In the genomic region with DNA sequence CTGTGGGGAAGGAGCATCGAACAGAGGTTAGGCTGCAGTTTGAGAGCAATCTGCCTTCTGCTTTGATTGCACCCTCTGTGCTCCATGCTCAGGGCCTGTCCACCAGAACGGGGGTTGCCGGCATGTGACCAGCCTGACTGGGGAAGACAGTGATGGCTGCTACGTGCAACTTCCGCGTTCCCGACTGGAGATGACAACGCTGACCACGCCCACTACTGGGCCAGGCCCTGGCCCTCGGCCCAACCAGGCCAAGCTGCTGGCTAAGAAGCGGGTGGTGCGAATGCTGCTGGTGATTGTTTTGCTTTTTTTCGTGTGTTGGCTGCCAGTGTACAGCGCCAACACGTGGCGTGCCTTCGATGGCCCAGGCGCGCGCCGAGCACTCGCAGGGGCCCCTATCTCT, we compare ENCODE assay signal across 21 mouse cellular contexts. TPM values are rescaled to one million over a fixed set of nuclear protein-coding genes. Genes with fewer than 3 reads are reported as not detected.
A peak's percentile ranks its signal among the peaks of the same experiment; 100 is the strongest.
DNase-seq lines count a peak whose midpoint lies in the region; ATAC-seq lines count a peak whose summit lies in the region.
"Had no signal": no experiment of that assay in that cellular context is flagged by ENCODE, and none has a peak within 500 bp of the region (broad histone marks: within the 10 kb centered on the region; RNA-seq: fewer than 3 reads in every experiment).

No protein-coding gene starts in this region.

- ATAC-seq in forebrain, embryonic 11.5 days (replicated peaks; ENCODE audit: low FRiP score), result 0 out of 2 replicates have a peak, but pooled peaks have one; percentile 49
- ATAC-seq in forebrain, embryonic 13.5 days, result no peak
- peak; percentile 50; the same call in 1 of the 2 replicates for ATAC-seq in hindbrain, embryonic 13.5 days (ENCODE audit: low FRiP score)
- ATAC-seq in hindbrain, embryonic 14.5 days (ENCODE audit: low FRiP score), result no peak; the same call in 1 of the 2 replicates
- ATAC-seq: inflammation-experienced regulatory T-cells, adult 6 months had no signal

- H3K4me3 ChIP-seq in forebrain, embryonic 11.5 days (ENCODE audit: low read depth, low read length), result no peak overlapping the region
- H3K4me3 ChIP-seq in forebrain, embryonic 13.5 days, result no peak overlapping the region
- no peak overlapping the region for H3K4me3 ChIP-seq in hindbrain, embryonic 13.5 days
- H3K4me3 ChIP-seq in hindbrain, embryonic 14.5 days (replicated peaks; ENCODE audit: low read length), result no peak overlapping the region
- H3K4me3 ChIP-seq: forebrain, embryonic 12.5 days; heart, embryonic 10.5 days; lung, embryonic 15.5 days had no signal

- no peak overlapping the region for H3K4me2 ChIP-seq in forebrain, embryonic 11.5 days (ENCODE audit: low read depth, low read length, severe bottlenecking)
- H3K4me2 ChIP-seq in forebrain, embryonic 13.5 days, result no peak overlapping the region
- no peak overlapping the region for H3K4me2 ChIP-seq in hindbrain, embryonic 13.5 days
- H3K4me2 ChIP-seq in hindbrain, embryonic 14.5 days (replicated peaks), result no peak overlapping the region
- H3K4me2 ChIP-seq: forebrain, embryonic 12.5 days; lung, embryonic 15.5 days had no signal

- no peaks in the 10 kb centered on the region for H3K27me3 ChIP-seq in forebrain, embryonic 11.5 days (ENCODE audit: control insufficient read depth, insufficient read depth, low read length)
- no peaks in the 10 kb centered on the region for H3K27me3 ChIP-seq in forebrain, embryonic 13.5 days
- H3K27me3 ChIP-seq in hindbrain, embryonic 13.5 days, result no peaks in the 10 kb centered on the region
- H3K27me3 ChIP-seq in hindbrain, embryonic 14.5 days (ENCODE audit: control insufficient read depth, insufficient read depth, low read length), result no peaks in the 10 kb centered on the region
- H3K27me3 ChIP-seq: forebrain, embryonic 12.5 days; lung, embryonic 15.5 days had no signal

- H3K36me3 ChIP-seq in forebrain, embryonic 11.5 days (ENCODE audit: control insufficient read depth, insufficient read depth, low read length), result no peaks in the 10 kb centered on the region
- H3K36me3 ChIP-seq in forebrain, embryonic 13.5 days (ENCODE audit: poor library complexity, severe bottlenecking), result no peaks in the 10 kb centered on the region
- H3K36me3 ChIP-seq in hindbrain, embryonic 13.5 days, result no peaks in the 10 kb centered on the region
- H3K36me3 ChIP-seq in hindbrain, embryonic 14.5 days (replicated peaks; ENCODE audit: control insufficient read depth, insufficient read depth), result no peaks in the 10 kb centered on the region
- H3K36me3 ChIP-seq: forebrain, embryonic 12.5 days; heart, embryonic 10.5 days; lung, embryonic 15.5 days had no signal

- DNase-seq in forebrain, embryonic 11.5 days (ENCODE audit: low spot score), result no peak
- no peak for DNase-seq in hindbrain, embryonic 14.5 days (ENCODE audit: low spot score)
- peak; percentile 3 for DNase-seq in lung, postnatal 36 days
- DNase-seq in lung, postnatal 25 days (ENCODE audit: low spot score), result no peak
- DNase-seq in urinary bladder, postnatal 4 days (ENCODE audit: low spot score in 2 of 2), result no peak
- no peak for DNase-seq in embryo, embryonic 10 days (ENCODE audit: low spot score)
- DNase-seq: cerebellum, adult 18-20 months; cerebellum, postnatal 25 days; kidney, adult 2 months; kidney, postnatal 10 days; right cerebral cortex, postnatal 14 days; spleen, adult 18-20 months had no signal

- no peak overlapping the region for H3K27ac ChIP-seq in forebrain, embryonic 11.5 days (ENCODE audit: low read depth, low read length)
- H3K27ac ChIP-seq in forebrain, embryonic 13.5 days, result no peak overlapping the region
- no peak overlapping the region for H3K27ac ChIP-seq in hindbrain, embryonic 13.5 days
- H3K27ac ChIP-seq in hindbrain, embryonic 14.5 days, result no peak overlapping the region
- H3K27ac ChIP-seq: forebrain, embryonic 12.5 days; heart, embryonic 10.5 days; lung, embryonic 15.5 days had no signal

- no peak overlapping the region for H3K9ac ChIP-seq in forebrain, embryonic 11.5 days (ENCODE audit: low read length)
- H3K9ac ChIP-seq in forebrain, embryonic 13.5 days, result no peak overlapping the region
- H3K9ac ChIP-seq in hindbrain, embryonic 13.5 days, result no peak overlapping the region
- no peak overlapping the region for H3K9ac ChIP-seq in hindbrain, embryonic 14.5 days
- H3K9ac ChIP-seq: forebrain, embryonic 12.5 days; lung, embryonic 15.5 days had no signal

- no peaks in the 10 kb centered on the region for H3K4me1 ChIP-seq in forebrain, embryonic 11.5 days (replicated peaks; ENCODE audit: control insufficient read depth, insufficient read depth, low read length)
- H3K4me1 ChIP-seq in forebrain, embryonic 13.5 days, result no peaks in the 10 kb centered on the region
- no peaks in the 10 kb centered on the region for H3K4me1 ChIP-seq in hindbrain, embryonic 13.5 days (replicated peaks)
- no peaks in the 10 kb centered on the region for H3K4me1 ChIP-seq in hindbrain, embryonic 14.5 days (replicated peaks; ENCODE audit: control insufficient read depth, insufficient read depth, low read length)
- H3K4me1 ChIP-seq: forebrain, embryonic 12.5 days; lung, embryonic 15.5 days had no signal

- H3K9me3 ChIP-seq in forebrain, embryonic 11.5 days (ENCODE audit: control insufficient read depth, low read length), result no peaks in the 10 kb centered on the region
- no peaks in the 10 kb centered on the region for H3K9me3 ChIP-seq in forebrain, embryonic 13.5 days (replicated peaks)
- no peaks in the 10 kb centered on the region for H3K9me3 ChIP-seq in hindbrain, embryonic 13.5 days
- H3K9me3 ChIP-seq in hindbrain, embryonic 14.5 days (ENCODE audit: control insufficient read depth, low read length), result no peaks in the 10 kb centered on the region
- H3K9me3 ChIP-seq: forebrain, embryonic 12.5 days; heart, embryonic 10.5 days; lung, embryonic 15.5 days had no signal

- WGBS in forebrain, embryonic 11.5 days, result 91% methylated on average over 22 of the region's 22 CpGs
- WGBS in forebrain, embryonic 13.5 days, result 88% methylated on average over 22 of the region's 22 CpGs
- WGBS in hindbrain, embryonic 13.5 days, result 87% methylated on average over 22 of the region's 22 CpGs
- WGBS in hindbrain, embryonic 14.5 days, result 81% methylated on average over 22 of the region's 22 CpGs

RNA-seq across cellular contexts. Expression of gene Cckbr, which starts 9.3 kb away (rescaled TPM):
- 0.13 and 0.51 TPM in 2 replicates for polyA plus RNA-seq in forebrain, embryonic 11.5 days (2014; fragmentation: Nextera tagmentation; extraction: Ambion mirVana)
- 0.21 and 0.57 TPM in 2 replicates for polyA plus RNA-seq in forebrain, embryonic 13.5 days (2015; fragmentation: Nextera tagmentation; extraction: Ambion mirVana)
- polyA plus RNA-seq in hindbrain, embryonic 13.5 days (2015; fragmentation: Nextera tagmentation; extraction: Ambion mirVana), result 2.0 and 2.3 TPM in 2 replicates
- polyA plus RNA-seq in hindbrain, embryonic 14.5 days (2014; fragmentation: Nextera tagmentation; extraction: Ambion mirVana), result 3.8 and 4.0 TPM in 2 replicates
- polyA plus RNA-seq: inflammation-experienced regulatory T-cells, adult 6 months; liver, adult 2 months had no signal

RNA-seq across cellular contexts. Expression of gene Cnga4, which starts 30.4 kb away (rescaled TPM):
- 0.15 TPM in 1 of 2 replicates, not detected in the other for polyA plus RNA-seq in forebrain, embryonic 11.5 days (2014; fragmentation: Nextera tagmentation; extraction: Ambion mirVana)
- polyA plus RNA-seq in forebrain, embryonic 13.5 days (2015; fragmentation: Nextera tagmentation; extraction: Ambion mirVana), result not detected in 2 replicates
- polyA plus RNA-seq in hindbrain, embryonic 13.5 days (2015; fragmentation: Nextera tagmentation; extraction: Ambion mirVana), result 0.16 TPM in 1 of 2 replicates, not detected in the other
- polyA plus RNA-seq in hindbrain, embryonic 14.5 days (2014; fragmentation: Nextera tagmentation; extraction: Ambion mirVana), result not detected in 2 replicates
- polyA plus RNA-seq: heart, embryonic 10.5 days; inflammation-experienced regulatory T-cells, adult 6 months; lung, embryonic 15.5 days; stomach, embryonic 14.5 days had no signal

RNA-seq across cellular contexts. Expression of gene Fam160a2, which starts 34.9 kb away (rescaled TPM):
- polyA plus RNA-seq in forebrain, embryonic 11.5 days (2014; fragmentation: Nextera tagmentation; extraction: Ambion mirVana), result 45.0 and 47.4 TPM in 2 replicates
- polyA plus RNA-seq in forebrain, embryonic 13.5 days (2015; fragmentation: Nextera tagmentation; extraction: Ambion mirVana), result 44.9 and 45.5 TPM in 2 replicates
- 41.5 and 43.7 TPM in 2 replicates for polyA plus RNA-seq in hindbrain, embryonic 13.5 days (2015; fragmentation: Nextera tagmentation; extraction: Ambion mirVana)
- 39.0 and 42.2 TPM in 2 replicates for polyA plus RNA-seq in hindbrain, embryonic 14.5 days (2014; fragmentation: Nextera tagmentation; extraction: Ambion mirVana)

RNA-seq across cellular contexts. Expression of gene Cavin3, which starts 47.3 kb away (rescaled TPM):
- polyA plus RNA-seq in forebrain, embryonic 11.5 days (2014; fragmentation: Nextera tagmentation; extraction: Ambion mirVana), result 21.1 and 26.4 TPM in 2 replicates
- polyA plus RNA-seq in forebrain, embryonic 13.5 days (2015; fragmentation: Nextera tagmentation; extraction: Ambion mirVana), result 18.2 and 19.7 TPM in 2 replicates
- polyA plus RNA-seq in hindbrain, embryonic 13.5 days (2015; fragmentation: Nextera tagmentation; extraction: Ambion mirVana), result 28.9 and 31.6 TPM in 2 replicates
- 32.6 and 36.0 TPM in 2 replicates for polyA plus RNA-seq in hindbrain, embryonic 14.5 days (2014; fragmentation: Nextera tagmentation; extraction: Ambion mirVana)
- polyA plus RNA-seq: inflammation-experienced regulatory T-cells, adult 6 months had no signal

RNA-seq across cellular contexts. Expression of gene Gm5901, which starts 60.0 kb away (rescaled TPM):
- not detected in 2 replicates for polyA plus RNA-seq in forebrain, embryonic 11.5 days (2014; fragmentation: Nextera tagmentation; extraction: Ambion mirVana)
- polyA plus RNA-seq in forebrain, embryonic 13.5 days (2015; fragmentation: Nextera tagmentation; extraction: Ambion mirVana), result not detected in 2 replicates
- polyA plus RNA-seq in hindbrain, embryonic 13.5 days (2015; fragmentation: Nextera tagmentation; extraction: Ambion mirVana), result not detected in 2 replicates
- not detected in 2 replicates for polyA plus RNA-seq in hindbrain, embryonic 14.5 days (2014; fragmentation: Nextera tagmentation; extraction: Ambion mirVana)
- polyA plus RNA-seq: forebrain, embryonic 12.5 days; frontal cortex, adult 2 months; heart, embryonic 10.5 days; inflammation-experienced regulatory T-cells, adult 6 months; kidney, adult 2 months; liver, adult 2 months; lung, embryonic 15.5 days; stomach, embryonic 14.5 days had no signal

Comparison
In these comparisons a context has a peak if more than half of its experiments do, and no peak if none do; other contexts are left out.
1. ATAC-seq: peak in forebrain, embryonic 11.5 days (single experiment) and hindbrain, embryonic 13.5 days (single experiment); none in forebrain, embryonic 13.5 days (single experiment) and hindbrain, embryonic 14.5 days (single experiment).